Mouse (Mus musculus) liver, embryonic 15.5 days (tissue): ENCODE measurements around the gene Mosmo. TPM values are rescaled to one million over a fixed set of nuclear protein-coding genes. Genes with fewer than 3 reads are reported as not detected.
"Not testable (repeated sequence)": the region's sequence is repeated elsewhere in the genome, so short reads cannot be mapped to it uniquely, and the experiment has no call there.

ENCODE experiments used
- ATAC-seq: fragments of 200-750 bp; cut with Nextera tagmentation; 2 replicates; pipeline ENCODE4 v1.8.0; 2017; ENCODE audit warnings: moderate number of reproducible peaks, mild to moderate bottlenecking, moderate library complexity; ENCODE audit not compliant: insufficient read depth
- H3K27ac ChIP-seq: fragments of 300-500 bp; sonication (generic); replicated peaks from 2 replicates; pipeline ENCODE4 v1.5.1; 2015; ENCODE audit warnings: mild to moderate bottlenecking, inconsistent platforms
- H3K27me3 ChIP-seq: fragments of 300-500 bp; sonication (generic); 2 replicates; pipeline ENCODE4 v1.6.1; 2015; ENCODE audit warnings: mild to moderate bottlenecking, inconsistent platforms
- H3K36me3 ChIP-seq: fragments of 300-500 bp; sonication (generic); replicated peaks from 2 replicates; pipeline ENCODE4 v1.6.1; 2015; ENCODE audit warnings: moderate library complexity, mild to moderate bottlenecking, inconsistent platforms
- H3K4me1 ChIP-seq: fragments of 300-500 bp; sonication (generic); replicated peaks from 2 replicates; pipeline ENCODE4 v1.6.1; 2015; ENCODE audit warnings: inconsistent platforms
- H3K4me2 ChIP-seq: fragments of 300-500 bp; sonication (generic); 2 replicates; pipeline ENCODE4 v1.6.1; 2015; ENCODE audit warnings: moderate library complexity, mild to moderate bottlenecking, inconsistent platforms
- H3K4me3 ChIP-seq: fragments of 300-500 bp; sonication (generic); replicated peaks from 2 replicates; pipeline ENCODE4 v1.5.1; 2015; ENCODE audit warnings: mild to moderate bottlenecking, inconsistent platforms
- H3K9ac ChIP-seq: fragments of 300-500 bp; sonication (generic); 2 replicates; pipeline ENCODE4 v1.6.1; 2015; ENCODE audit warnings: moderate library complexity, mild to moderate bottlenecking, inconsistent platforms
- H3K9me3 ChIP-seq: fragments of 300-500 bp; sonication (generic); replicated peaks from 2 replicates; pipeline ENCODE4 v1.6.1; 2016; ENCODE audit warnings: inconsistent platforms
- WGBS: fragments of 180-500 bp; shearing (Covaris S2); methylation state at CpG from one replicate; pipeline ENCODE4 v1.1.7; 2015; ENCODE audit warnings: mixed read lengths; ENCODE audit not compliant: insufficient replicate concordance; 5-methylcytosine and 5-hydroxymethylcytosine counted together
- polyA plus RNA-seq: library from polyadenylated mRNA; unstranded; fragments of >200 nt; fragmentation: Nextera tagmentation; extraction: Ambion mirVana; gene quantifications from 2 replicates; pipeline ENCODE4 v1.2.1, GENCODE M21; 2015

Mosmo gene
- polyA plus RNA-seq, 1 experiment from 2014 or later, result 7.4 TPM

DNA sequence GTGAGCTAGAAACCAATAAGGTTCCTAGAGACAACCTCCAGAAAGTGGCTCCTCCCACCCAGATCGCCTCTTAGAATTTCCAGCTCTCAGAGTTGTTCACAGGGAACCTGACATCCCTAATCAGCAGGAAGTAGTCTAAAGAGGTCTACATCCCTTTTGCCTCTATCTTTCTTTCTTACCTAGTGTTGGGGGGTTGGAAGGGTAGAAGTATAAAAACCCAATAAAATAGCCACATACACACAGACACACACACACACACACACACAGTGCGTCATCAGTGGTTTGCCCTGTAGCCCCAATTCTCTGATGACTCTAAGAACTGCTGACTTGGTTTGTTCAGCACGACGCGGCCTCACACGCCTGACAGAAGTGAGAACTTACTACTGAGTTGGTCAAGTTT lies 22.2 kb downstream of the Mosmo start:
- 61% methylated on average over 6 of the region's 6 CpGs for whole genome bisulfite sequencing
- H3K9ac ChIP-seq, result no peak overlapping the region
- H3K4me3 ChIP-seq, result no peak overlapping the region
- H3K4me1 ChIP-seq, result peaks cover 23% of the 10 kb centered on the region
- no peaks in the 10 kb centered on the region for H3K27me3 ChIP-seq
- no peak overlapping the region for H3K27ac ChIP-seq
- no peak overlapping the region for H3K4me2 ChIP-seq
- no peaks in the 10 kb centered on the region for H3K36me3 ChIP-seq
- no peak for ATAC-seq
- no peaks in the 10 kb centered on the region for H3K9me3 ChIP-seq

DNA sequence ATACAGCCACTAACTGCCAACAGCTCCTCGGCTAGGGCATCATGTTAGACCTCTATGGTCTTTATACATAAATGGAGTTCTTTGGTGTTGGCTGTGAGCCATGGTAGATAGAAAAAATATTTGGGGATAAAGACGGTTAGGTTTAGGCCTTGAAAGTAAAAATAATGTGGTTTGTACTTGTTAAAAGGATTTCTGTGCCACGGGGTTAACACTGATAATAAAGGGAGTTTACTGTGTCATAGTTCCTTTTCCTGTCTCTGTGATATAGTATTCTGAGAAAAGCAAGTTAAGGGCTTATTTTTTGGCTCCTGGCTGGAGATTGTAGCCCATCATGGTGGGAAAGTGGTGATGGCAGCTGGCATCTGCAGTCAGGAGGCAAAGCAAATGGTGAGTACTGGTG lies 26.5 kb downstream of the Mosmo start:
- H3K27ac ChIP-seq, result no peak overlapping the region
- no peak for ATAC-seq
- H3K4me2 ChIP-seq, result no peak overlapping the region
- no peak overlapping the region for H3K9ac ChIP-seq
- WGBS, result 16% methylated on average over 3 of the region's 3 CpGs
- H3K9me3 ChIP-seq, result no peaks in the 10 kb centered on the region
- no peak overlapping the region for H3K4me3 ChIP-seq
- no peaks in the 10 kb centered on the region for H3K27me3 ChIP-seq
- no peaks in the 10 kb centered on the region for H3K36me3 ChIP-seq
- peaks cover 9% of the 10 kb centered on the region for H3K4me1 ChIP-seq

DNA sequence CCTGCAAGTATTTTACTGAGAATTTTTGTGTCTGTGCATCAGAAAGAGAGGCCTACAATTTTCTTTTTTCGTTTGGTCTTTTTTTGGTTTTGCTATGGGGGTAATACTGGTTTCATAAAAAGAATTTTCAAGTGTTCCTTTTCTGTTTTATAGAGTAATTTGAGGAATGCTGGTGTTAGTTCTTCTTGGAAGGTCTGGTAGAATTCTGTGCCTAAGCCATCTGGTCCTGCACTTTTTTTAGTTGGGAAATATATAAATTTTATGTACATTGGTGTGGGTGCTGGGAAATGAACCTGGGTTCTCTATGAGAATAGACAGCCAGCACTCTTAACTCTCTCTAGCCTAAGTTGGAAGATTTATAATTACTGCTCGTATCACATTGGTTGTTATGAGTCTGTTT lies 34.7 kb downstream of the Mosmo start:
- Histone ChIP-seq H3K4me3 (no peak overlapping the region), H3K27ac (no peak overlapping the region), H3K9ac (no peak overlapping the region), H3K4me2 (no peak overlapping the region), H3K9me3 (no peaks in the 10 kb centered on the region), H3K36me3 (no peaks in the 10 kb centered on the region), H3K4me1 (no peaks in the 10 kb centered on the region), H3K27me3 (no peaks in the 10 kb centered on the region)
- 74% methylated on average over 2 of the region's 2 CpGs for WGBS
- no peak for ATAC-seq

DNA sequence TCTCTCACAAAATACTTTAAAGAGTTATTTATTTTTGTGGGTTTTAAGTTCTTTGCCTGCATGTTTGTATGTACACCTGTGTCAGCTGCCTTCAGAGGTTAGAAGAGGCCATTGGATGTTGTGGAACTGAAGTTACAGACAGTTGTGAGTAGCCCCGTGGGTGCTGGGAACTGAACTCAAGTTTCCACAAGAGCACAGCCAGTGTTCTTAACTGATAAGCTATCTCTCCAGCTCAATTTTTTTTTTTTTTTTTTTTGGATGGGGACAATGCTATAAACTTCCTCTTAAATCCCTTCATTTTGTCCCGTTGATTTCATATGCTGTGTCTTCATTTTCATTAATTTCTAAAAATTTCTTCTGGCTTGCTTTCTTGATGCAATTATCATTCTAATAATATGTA lies 35.8 kb downstream of the Mosmo start:
- H3K4me2 ChIP-seq, result no peak overlapping the region
- no peaks in the 10 kb centered on the region for H3K36me3 ChIP-seq
- no peaks in the 10 kb centered on the region for H3K4me1 ChIP-seq
- ATAC-seq, result no peak
- H3K27ac ChIP-seq, result no peak overlapping the region
- WGBS, result 48% methylated on average over 2 of the region's 2 CpGs
- no peaks in the 10 kb centered on the region for H3K27me3 ChIP-seq
- no peak overlapping the region for H3K4me3 ChIP-seq
- H3K9me3 ChIP-seq, result no peaks in the 10 kb centered on the region
- no peak overlapping the region for H3K9ac ChIP-seq

DNA sequence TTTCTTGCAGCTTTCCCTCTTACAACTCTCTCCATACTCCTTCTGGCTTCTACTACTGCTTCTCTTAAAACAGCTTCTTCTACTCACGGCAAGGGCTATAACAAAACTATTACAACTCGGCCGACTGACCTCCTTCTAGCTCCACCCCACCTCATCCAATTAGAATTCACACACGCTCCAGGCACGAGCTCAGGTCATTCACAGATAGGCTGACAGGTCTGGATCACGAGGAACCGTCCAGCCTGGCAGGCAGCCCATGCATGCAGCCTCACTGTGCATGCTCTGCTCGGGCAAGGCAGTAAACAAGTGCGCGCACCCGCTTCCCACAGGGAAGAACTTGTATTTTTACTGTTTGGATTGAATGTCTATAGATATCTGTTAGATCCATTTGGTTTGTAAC lies 36.5 kb downstream of the Mosmo start:
- not testable (repeated sequence) for H3K9me3 ChIP-seq, H3K4me2 ChIP-seq, H3K9ac ChIP-seq, ATAC-seq, H3K36me3 ChIP-seq, H3K4me3 ChIP-seq, H3K4me1 ChIP-seq, H3K27me3 ChIP-seq, H3K27ac ChIP-seq
- WGBS, result 85% methylated on average over 11 of the region's 11 CpGs

DNA sequence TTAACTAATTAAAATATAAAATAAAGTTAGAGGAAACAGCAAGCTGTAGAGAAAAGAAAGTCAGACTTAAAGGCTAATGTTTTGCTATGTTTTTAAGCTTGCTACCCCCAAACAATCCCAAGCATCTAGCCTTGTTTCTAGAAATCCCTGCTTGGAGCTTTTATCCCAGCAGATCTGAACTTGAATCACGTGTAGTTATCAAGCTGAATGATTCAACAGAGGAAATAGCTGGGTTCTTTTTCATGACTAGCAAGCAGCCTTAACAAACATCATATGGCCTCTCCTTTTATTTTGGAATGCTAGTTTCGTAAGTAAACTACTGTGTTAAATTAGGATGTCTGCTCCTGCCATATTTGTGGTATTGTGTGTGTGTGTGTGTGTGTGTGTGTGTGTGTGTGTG lies 39.8 kb downstream of the Mosmo start:
- no peaks in the 10 kb centered on the region for H3K36me3 ChIP-seq
- H3K27me3 ChIP-seq, result no peaks in the 10 kb centered on the region
- no peak overlapping the region for H3K4me3 ChIP-seq
- no peak overlapping the region for H3K9ac ChIP-seq
- 57% methylated on average over 2 of the region's 2 CpGs for whole genome bisulfite sequencing
- no peak for ATAC-seq
- no peaks in the 10 kb centered on the region for H3K9me3 ChIP-seq
- no peak overlapping the region for H3K4me2 ChIP-seq
- no peak overlapping the region for H3K27ac ChIP-seq
- no peaks in the 10 kb centered on the region for H3K4me1 ChIP-seq

DNA sequence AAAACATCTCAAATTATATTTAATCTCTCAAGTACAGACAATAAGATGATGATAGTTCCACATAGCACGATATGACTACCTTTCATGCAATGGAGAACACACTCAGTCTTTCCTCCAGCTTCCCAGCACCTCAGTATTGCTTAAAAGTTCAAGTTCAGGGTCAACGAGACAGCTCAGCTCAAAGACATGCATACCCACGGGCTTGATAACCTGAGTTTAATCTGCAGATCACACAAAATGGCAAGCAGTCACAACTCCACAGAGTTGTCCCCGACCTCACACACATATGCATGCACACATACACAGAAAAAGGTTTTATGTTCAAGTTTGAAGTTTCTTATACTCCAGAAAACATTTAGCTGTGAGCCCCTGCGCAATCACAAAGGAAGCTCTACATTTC lies 43.6 kb downstream of the Mosmo start:
- H3K36me3 ChIP-seq, result peaks cover under 1% of the 10 kb centered on the region
- H3K4me3 ChIP-seq, result no peak overlapping the region
- no peak for ATAC-seq
- H3K27me3 ChIP-seq, result no peaks in the 10 kb centered on the region
- WGBS, result 70% methylated on average over 5 of the region's 5 CpGs
- no peak overlapping the region for H3K4me2 ChIP-seq
- H3K9ac ChIP-seq, result no peak overlapping the region
- H3K4me1 ChIP-seq, result no peaks in the 10 kb centered on the region; the same call in 1 of the 2 replicates
- H3K27ac ChIP-seq, result no peak overlapping the region
- H3K9me3 ChIP-seq, result no peaks in the 10 kb centered on the region

DNA sequence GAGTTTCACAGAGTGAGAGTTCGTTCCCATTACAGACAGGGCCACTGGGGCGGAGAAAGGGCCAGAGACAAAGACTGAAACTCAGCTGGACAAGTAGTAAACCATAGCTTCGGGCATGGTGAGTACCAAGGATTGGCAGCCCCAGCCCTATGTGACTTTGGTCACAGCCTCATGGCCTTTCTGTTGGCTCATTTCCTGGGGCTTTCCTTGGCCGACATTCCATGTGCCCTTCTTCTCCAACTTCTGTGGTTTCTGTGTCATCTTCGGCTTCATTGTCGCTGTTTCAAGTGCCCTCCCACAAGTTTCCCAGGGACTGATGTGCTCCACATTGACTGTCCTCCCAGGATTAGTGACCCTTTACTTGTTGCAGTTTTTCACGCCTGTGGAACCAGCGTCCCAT lies 44.0 kb downstream of the Mosmo start:
- H3K4me2 ChIP-seq, result no peak overlapping the region
- H3K4me3 ChIP-seq, result no peak overlapping the region
- 82% methylated on average over 8 of the region's 8 CpGs for WGBS
- H3K4me1 ChIP-seq, result no peaks in the 10 kb centered on the region; the same call in 1 of the 2 replicates
- H3K27me3 ChIP-seq, result no peaks in the 10 kb centered on the region
- no peak for ATAC-seq
- H3K9ac ChIP-seq, result no peak overlapping the region
- no peaks in the 10 kb centered on the region for H3K9me3 ChIP-seq
- H3K36me3 ChIP-seq, result peaks cover 5% of the 10 kb centered on the region
- no peak overlapping the region for H3K27ac ChIP-seq

DNA sequence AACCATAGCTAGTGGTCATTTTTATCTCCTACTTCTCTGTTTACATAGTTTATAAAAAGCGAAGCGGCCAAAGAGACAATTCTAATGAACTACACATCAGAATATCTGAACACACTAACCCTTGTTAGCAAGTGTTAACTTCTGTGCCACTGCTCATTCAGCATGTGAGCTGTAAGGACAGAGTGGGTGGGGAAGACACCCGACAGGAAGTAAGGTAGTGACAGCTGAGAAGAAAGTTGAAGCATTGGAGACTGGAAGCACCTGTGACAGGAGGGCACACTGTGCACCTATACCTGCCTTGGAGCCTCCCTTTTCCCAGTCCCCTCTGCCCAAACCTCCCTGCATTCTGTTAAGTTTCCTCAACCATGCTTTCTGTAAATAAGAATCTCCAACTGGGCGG lies 44.6 kb downstream of the Mosmo start:
- WGBS, result 82% methylated on average over 4 of the region's 4 CpGs
- no peak for ATAC-seq
- Histone ChIP-seq H3K4me1 (no peaks in the 10 kb centered on the region; the same call in 1 of the 2 replicates), H3K9ac (no peak overlapping the region), H3K4me3 (no peak overlapping the region), H3K27ac (no peak overlapping the region), H3K4me2 (no peak overlapping the region), H3K9me3 (no peaks in the 10 kb centered on the region), H3K36me3 (peaks cover 5% of the 10 kb centered on the region), H3K27me3 (no peaks in the 10 kb centered on the region)

DNA sequence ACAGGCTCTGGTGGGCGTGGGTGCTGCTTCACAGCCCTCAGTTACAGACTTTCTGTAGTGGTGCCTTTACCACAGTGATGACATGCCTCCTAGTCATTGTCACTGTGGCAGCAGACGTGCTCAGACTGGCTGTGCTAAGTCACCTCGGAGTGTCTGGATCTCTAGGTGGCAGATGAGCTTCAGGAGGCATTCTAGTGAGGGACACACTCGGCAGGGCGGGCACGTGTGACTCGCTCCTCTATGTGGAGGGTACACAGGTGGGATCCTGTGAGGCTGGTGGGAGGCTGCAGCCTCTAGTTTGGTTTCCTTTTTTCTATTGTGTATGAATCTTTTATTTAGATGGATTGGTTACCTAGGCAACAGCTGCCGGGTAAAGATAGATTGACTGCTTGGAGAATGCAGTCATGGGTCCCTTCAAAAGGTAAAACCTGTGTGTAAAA lies 45.4 kb downstream of the Mosmo start:
- Histone ChIP-seq H3K36me3 (peaks cover 6% of the 10 kb centered on the region), H3K4me1 (no peaks in the 10 kb centered on the region; the same call in 1 of the 2 replicates), H3K9me3 (no peaks in the 10 kb centered on the region), H3K27me3 (no peaks in the 10 kb centered on the region), H3K4me2 (no peak overlapping the region), H3K9ac (no peak overlapping the region), H3K4me3 (no peak overlapping the region), H3K27ac (no peak overlapping the region)
- ATAC-seq, result no peak
- 83% methylated on average over 8 of the region's 8 CpGs for WGBS

DNA sequence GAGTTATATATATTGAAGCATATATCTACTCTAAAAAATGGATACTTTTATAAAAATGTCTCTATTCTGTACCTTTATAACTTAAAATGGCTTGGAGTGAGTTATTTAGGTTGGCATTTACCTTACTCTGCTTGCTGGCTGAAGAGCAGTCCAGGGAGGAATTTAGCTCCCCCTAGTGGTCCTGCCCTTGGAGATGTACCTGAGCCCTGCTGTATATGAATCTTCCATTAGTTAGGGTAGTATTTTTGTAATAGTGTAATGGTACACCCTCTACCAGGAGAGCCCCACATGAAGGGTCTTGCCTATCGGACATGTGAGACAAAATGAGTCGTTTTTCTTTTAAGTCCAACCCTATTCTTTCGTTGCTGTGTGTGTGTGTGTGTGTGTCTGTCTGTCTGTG lies 50.2 kb downstream of the Mosmo start:
- H3K36me3 ChIP-seq, result peaks cover 15% of the 10 kb centered on the region
- 60% methylated on average over 3 of the region's 3 CpGs for WGBS
- no peaks in the 10 kb centered on the region for H3K9me3 ChIP-seq
- no peaks in the 10 kb centered on the region for H3K27me3 ChIP-seq
- no peak overlapping the region for H3K4me2 ChIP-seq
- peaks cover 15% of the 10 kb centered on the region for H3K4me1 ChIP-seq
- H3K27ac ChIP-seq, result no peak overlapping the region
- H3K9ac ChIP-seq, result no peak overlapping the region
- no peak overlapping the region for H3K4me3 ChIP-seq
- 0 out of 2 replicates have a peak, but pooled peaks have one; percentile 11 for ATAC-seq

DNA sequence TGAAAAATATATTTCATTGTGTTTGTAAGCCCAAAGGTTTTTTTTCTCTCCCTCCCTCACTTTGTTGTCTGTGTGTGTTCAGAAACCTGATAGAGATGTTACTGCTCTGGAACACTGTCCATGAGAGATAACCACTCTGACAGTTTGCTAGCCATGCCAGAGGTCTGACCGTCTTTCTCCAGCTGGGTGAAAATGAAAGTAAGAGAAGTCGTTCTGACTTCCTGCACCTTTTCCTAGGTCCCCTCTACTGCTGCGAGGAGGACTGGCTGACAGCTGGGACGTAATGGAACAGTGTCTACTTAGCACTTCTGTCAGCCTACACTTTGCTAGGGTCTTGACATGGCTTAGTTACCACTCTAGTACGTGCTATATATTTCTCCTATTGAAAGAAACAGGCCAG lies 52.2 kb downstream of the Mosmo start:
- 20% methylated on average over 5 of the region's 5 CpGs for WGBS
- peak; percentile 86 for ATAC-seq
- Histone ChIP-seq H3K4me3 (peak overlapping the region; percentile 32), H3K27ac (peak overlapping the region; percentile 70), H3K4me1 (peaks cover 15% of the 10 kb centered on the region), H3K9me3 (no peaks in the 10 kb centered on the region), H3K36me3 (peaks cover 15% of the 10 kb centered on the region), H3K4me2 (peak overlapping the region; percentile 56), H3K9ac (peak overlapping the region; percentile 8; the same call in 1 of the 2 replicates), H3K27me3 (no peaks in the 10 kb centered on the region)
